Mouse (Mus musculus) hindbrain, postnatal 0 days (tissue): ENCODE results near the gene Specc1. TPM values are rescaled to one million over a fixed set of nuclear protein-coding genes. Genes with fewer than 3 reads are reported as not detected.

ENCODE experiments used
- ATAC-seq: fragments of 200-750 bp; cut with Nextera tagmentation; 2 replicates; pipeline ENCODE4 v1.8.0; 2017; ENCODE audit warnings: mild to moderate bottlenecking, moderate TSS enrichment, moderate library complexity
- DNase-seq: peaks from one replicate; pipeline ENCODE4 v3.0.0-alpha.2; 2015; ENCODE audit warnings: low spot score
- H3K27ac ChIP-seq: fragments of 300-500 bp; sonication (generic); 2 replicates; pipeline ENCODE4 v1.5.1; 2014; ENCODE audit warnings: mild to moderate bottlenecking
- H3K27me3 ChIP-seq: fragments of 300-500 bp; sonication (generic); 2 replicates; pipeline ENCODE4 v1.6.1; 2014; ENCODE audit warnings: low read length, mixed read lengths; ENCODE audit not compliant: insufficient read depth
- H3K36me3 ChIP-seq: fragments of 300-500 bp; sonication (generic); 2 replicates; pipeline ENCODE4 v1.6.1; 2014; ENCODE audit warnings: low read length, mixed read lengths; ENCODE audit not compliant: insufficient read depth
- H3K4me1 ChIP-seq: fragments of 300-500 bp; sonication (generic); 2 replicates; pipeline ENCODE4 v1.6.1; 2014; ENCODE audit warnings: antibody characterized with exemption, low read length, mixed read lengths; ENCODE audit not compliant: insufficient read depth
- H3K4me2 ChIP-seq: fragments of 300-500 bp; sonication (generic); 2 replicates; pipeline ENCODE4 v1.6.1; 2014; ENCODE audit warnings: low read depth, mild to moderate bottlenecking, low read length, moderate library complexity, mixed read lengths
- H3K4me3 ChIP-seq: fragments of 300-500 bp; sonication (generic); 2 replicates; pipeline ENCODE4 v1.5.1; 2014; ENCODE audit warnings: low read length
- H3K9ac ChIP-seq: fragments of 300-500 bp; sonication (generic); replicated peaks from 2 replicates; pipeline ENCODE4 v1.6.1; 2014; ENCODE audit warnings: mild to moderate bottlenecking, low read length, moderate library complexity, mixed read lengths
- H3K9me3 ChIP-seq: fragments of 300-500 bp; sonication (generic); 2 replicates; pipeline ENCODE4 v1.6.1; 2016; ENCODE audit warnings: low read length, mixed read lengths
- CTCF ChIP-seq: IDR thresholded peaks from 2 replicates; pipeline ENCODE4 v1.5.1; 2016; ENCODE audit warnings: antibody characterized with exemption, control low read depth, low read depth
- WGBS: fragments of 180-500 bp; shearing (Covaris S2); extraction: QIAGEN DNeasy Blood & Tissue Kit; methylation state at CpG from one replicate; pipeline ENCODE4 v1.1.7; 2014; 5-methylcytosine and 5-hydroxymethylcytosine counted together
- polyA plus RNA-seq: library from polyadenylated mRNA; unstranded; fragments of >200 nt; fragmentation: Nextera tagmentation; extraction: Ambion mirVana; gene quantifications from 2 replicates; pipeline ENCODE4 v1.2.1, GENCODE M21; 2015
- total RNA-seq: library from RNA; depleted of rRNA; stranded (reverse); fragments of >200 nt; gene quantifications from 2 replicates; pipeline ENCODE4 v1.2.3, GENCODE M21; 2014

Specc1 gene
- total and polyA plus RNA-seq, 2 experiments from 2014 or later, result 20.7 to 34.0 TPM

DNA sequence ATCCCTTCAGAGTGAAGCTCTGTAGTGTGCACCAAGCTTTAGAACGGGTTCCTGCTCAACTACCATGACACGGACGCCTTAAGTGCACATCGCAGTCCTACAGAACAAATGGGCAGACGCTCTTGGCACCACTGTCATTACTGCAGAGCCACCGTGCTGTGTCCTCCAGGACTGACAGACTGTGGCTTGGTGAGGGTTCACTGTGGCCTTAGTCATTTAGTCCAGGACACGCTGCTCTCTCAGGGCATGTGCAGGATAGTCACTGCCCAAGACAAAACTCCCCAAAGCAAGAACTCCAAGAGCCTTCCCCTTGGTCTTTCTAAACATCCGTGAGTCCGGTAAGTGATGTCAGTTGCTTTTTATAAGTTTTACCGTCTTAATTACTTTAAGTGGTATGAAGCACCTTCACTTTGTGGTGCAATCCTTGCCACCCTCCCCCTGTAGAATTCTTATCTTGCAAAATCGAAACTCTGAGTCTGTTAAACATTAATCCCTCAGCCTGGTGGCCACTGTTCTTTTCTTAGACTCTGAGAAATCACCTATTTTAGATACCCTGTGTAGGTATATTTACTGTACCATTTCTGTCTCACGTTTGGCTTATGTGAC is 256.9 kb downstream of the Specc1 start:
- Histone ChIP-seq H3K27me3 (no peaks in the 10 kb centered on the region), H3K9me3 (no peaks in the 10 kb centered on the region), H3K9ac (no peak overlapping the region), H3K4me2 (no peak overlapping the region), H3K4me3 (no peak overlapping the region), H3K27ac (no peak overlapping the region), H3K36me3 (no peaks in the 10 kb centered on the region), H3K4me1 (no peaks in the 10 kb centered on the region)
- ATAC-seq (no peak), DNase-seq (no peak)
- WGBS, result 92% methylated on average over 12 of the region's 12 CpGs
- TF ChIP-seq CTCF, result no peak

DNA sequence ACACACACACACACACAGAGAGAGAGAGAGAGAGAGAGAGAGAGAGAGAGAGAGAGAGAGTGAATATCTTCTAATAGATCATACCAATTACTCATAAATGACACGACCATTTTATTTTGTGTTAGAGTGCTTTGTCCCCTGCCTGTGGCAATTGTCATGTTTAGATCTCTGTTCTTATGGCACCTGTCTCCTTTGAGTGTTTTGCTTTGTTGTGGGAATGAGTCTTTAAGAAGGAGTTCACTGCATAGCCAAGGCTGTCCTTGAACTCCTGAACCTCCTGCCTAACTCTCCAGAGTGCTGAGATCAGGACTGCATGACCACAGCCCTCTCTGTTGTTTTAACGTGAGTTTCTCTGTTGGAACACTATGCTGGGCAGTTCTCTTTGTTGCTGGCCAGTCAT is 258.5 kb downstream of the Specc1 start:
- WGBS, result 63% methylated on average over 2 of the region's 2 CpGs
- Histone ChIP-seq H3K27ac (no peak overlapping the region), H3K4me2 (no peak overlapping the region), H3K9ac (no peak overlapping the region), H3K4me3 (no peak overlapping the region), H3K9me3 (no peaks in the 10 kb centered on the region), H3K36me3 (no peaks in the 10 kb centered on the region), H3K27me3 (no peaks in the 10 kb centered on the region), H3K4me1 (no peaks in the 10 kb centered on the region)
- TF ChIP-seq CTCF, result no peak
- DNase-seq, result no peak
- ATAC-seq, result no peak

DNA sequence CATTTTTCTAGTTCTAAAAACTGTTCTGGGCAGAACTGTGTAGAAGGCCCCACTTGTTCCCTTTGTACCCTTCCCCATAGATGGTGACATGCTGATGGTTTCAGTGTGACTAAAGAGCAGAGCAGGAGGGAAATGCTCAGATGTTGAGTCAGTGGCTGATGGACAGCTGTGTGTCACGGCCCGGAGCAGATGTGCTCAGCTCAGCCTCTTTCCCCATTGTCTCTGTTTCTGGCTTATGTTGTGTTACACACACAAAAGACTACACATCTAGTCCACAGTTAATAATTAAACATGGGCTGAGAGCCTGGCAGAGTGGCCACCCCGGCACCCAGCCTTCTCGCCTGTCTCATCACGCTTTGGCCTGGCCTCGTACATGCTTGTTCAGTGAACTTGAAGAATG is 261.2 kb downstream of the Specc1 start:
- Histone ChIP-seq H3K4me1 (no peaks in the 10 kb centered on the region), H3K4me2 (no peak overlapping the region), H3K27ac (no peak overlapping the region), H3K9ac (no peak overlapping the region), H3K9me3 (no peaks in the 10 kb centered on the region), H3K27me3 (no peaks in the 10 kb centered on the region), H3K4me3 (no peak overlapping the region), H3K36me3 (no peaks in the 10 kb centered on the region)
- ATAC-seq (no peak), DNase-seq (no peak)
- TF ChIP-seq CTCF, result no peak
- 63% methylated on average over 6 of the region's 6 CpGs for WGBS

DNA sequence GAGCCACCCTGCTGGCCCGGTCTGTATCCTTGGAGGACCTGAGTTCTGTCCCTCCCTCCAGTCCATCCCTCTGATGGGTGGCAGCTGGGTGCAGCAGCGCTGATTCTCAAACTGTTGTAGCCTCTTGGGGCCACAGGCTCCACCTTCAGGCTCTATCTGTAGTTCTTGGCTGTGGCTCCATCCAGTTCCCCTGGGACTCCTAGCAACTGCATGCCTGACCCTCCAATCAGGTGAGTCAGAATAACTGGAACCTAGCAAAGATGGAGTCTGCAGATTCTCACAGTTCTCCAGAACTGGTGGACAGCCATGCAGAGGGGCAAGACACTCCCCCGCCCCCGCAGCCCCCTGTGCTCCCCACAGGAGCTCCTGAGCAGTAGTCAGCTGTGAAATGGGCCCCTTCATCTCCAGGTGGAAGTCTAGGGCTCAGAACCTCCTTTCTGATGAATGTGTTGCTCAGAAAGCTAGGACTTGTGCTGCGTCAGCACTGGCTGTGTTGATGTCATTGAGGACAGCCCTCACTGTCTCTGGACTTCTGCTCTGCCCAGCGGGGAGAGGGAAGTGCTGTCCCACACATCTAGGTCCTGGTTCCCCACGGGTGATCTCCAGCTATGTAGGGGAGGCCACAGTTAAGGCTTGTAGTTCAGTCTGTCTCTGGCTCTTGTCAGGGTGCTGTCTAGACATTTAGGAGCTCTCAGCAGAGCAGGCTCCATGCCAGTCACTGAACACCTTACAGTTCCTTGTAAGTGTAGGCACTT is 264.4 kb downstream of the Specc1 start:
- no peak for ATAC-seq
- Histone ChIP-seq H3K27ac (no peak overlapping the region), H3K4me1 (no peaks in the 10 kb centered on the region), H3K4me3 (no peak overlapping the region), H3K9me3 (no peaks in the 10 kb centered on the region), H3K27me3 (no peaks in the 10 kb centered on the region), H3K36me3 (no peaks in the 10 kb centered on the region), H3K9ac (no peak overlapping the region), H3K4me2 (no peak overlapping the region)
- WGBS, result 81% methylated on average over 7 of the region's 7 CpGs
- no peak for TF ChIP-seq CTCF
- DNase-seq, result no peak

DNA sequence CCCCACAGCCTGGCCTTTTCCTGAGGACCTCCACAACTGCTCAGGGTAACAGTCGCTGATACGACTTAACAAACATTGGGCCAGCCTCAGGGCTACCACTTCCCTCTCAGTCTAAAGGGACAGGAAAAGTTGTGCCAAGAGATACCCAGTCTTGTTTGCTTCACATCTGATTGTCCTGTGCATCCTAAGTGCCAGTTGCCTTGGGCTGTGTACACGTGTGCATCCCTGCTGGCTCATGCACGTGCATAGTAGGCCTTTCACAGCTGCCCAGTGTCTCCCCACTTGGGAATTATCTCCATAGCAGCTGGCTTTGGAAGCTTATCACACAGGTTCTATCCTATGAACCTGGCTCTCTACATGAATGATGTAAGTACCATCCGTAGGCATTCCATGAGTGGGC is 266.9 kb downstream of the Specc1 start:
- Histone ChIP-seq H3K4me2 (no peak overlapping the region), H3K4me3 (no peak overlapping the region), H3K27me3 (no peaks in the 10 kb centered on the region), H3K9ac (no peak overlapping the region), H3K36me3 (no peaks in the 10 kb centered on the region), H3K4me1 (no peaks in the 10 kb centered on the region), H3K27ac (no peak overlapping the region), H3K9me3 (no peaks in the 10 kb centered on the region)
- WGBS, result 92% methylated on average over 5 of the region's 5 CpGs
- DNase-seq (no peak), ATAC-seq (no peak)
- no peak for TF ChIP-seq CTCF

DNA sequence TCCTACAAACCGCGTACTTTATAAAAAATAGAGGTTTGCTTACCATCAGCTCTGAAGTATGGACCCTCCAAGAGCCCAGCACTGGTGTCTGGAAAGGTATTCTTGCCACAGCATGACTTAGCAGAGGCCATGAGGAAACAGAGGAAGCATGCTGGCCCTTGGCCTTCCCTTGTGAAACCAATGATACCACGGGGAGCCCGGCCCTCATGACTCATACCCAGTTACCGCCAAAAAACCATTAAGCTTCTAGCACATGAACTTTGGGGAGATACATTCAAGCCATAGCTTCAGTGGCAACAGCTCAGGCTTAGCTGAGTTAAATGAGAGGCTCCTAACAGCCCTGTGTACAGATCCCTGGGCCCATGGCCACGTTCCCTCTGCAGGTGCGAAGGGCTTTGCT is 267.4 kb downstream of the Specc1 start:
- no peak for TF ChIP-seq CTCF
- Histone ChIP-seq H3K4me3 (no peak overlapping the region), H3K4me2 (no peak overlapping the region), H3K27ac (no peak overlapping the region), H3K9ac (no peak overlapping the region), H3K36me3 (no peaks in the 10 kb centered on the region), H3K27me3 (no peaks in the 10 kb centered on the region), H3K4me1 (no peaks in the 10 kb centered on the region), H3K9me3 (no peaks in the 10 kb centered on the region)
- WGBS, result 91% methylated on average over 7 of the region's 7 CpGs
- ATAC-seq (no peak), DNase-seq (no peak)

DNA sequence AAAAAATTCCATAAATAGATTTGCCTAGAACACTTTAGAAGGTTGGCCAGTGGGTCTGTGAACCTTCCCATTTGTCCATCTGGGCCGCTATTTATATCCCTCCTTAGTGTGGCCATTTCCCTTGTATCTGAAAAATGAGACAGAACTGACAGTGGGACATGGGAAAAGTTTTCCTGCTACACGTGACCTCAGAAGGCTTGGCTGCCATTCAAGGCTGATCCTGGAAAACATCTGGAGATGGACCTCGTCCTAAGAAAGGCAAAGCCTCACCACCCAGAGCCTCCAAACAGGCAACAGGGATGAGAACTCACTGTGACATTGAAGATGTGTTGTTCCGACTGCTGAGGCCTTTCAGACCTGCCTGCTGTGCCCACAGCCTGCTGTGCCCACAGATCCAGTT is 268.2 kb downstream of the Specc1 start:
- no peak for TF ChIP-seq CTCF
- DNase-seq, result no peak
- WGBS, result 69% methylated on average over 4 of the region's 4 CpGs

More for the DNA sequence above, 268.2 kb downstream of the Specc1 start:
- H3K36me3 ChIP-seq, result no peaks in the 10 kb centered on the region
- no peak overlapping the region for H3K4me2 ChIP-seq
- no peak overlapping the region for H3K4me3 ChIP-seq
- no peak for ATAC-seq
- no peaks in the 10 kb centered on the region for H3K4me1 ChIP-seq
- H3K9me3 ChIP-seq, result no peaks in the 10 kb centered on the region
- no peak overlapping the region for H3K9ac ChIP-seq
- H3K27ac ChIP-seq, result no peak overlapping the region
- no peaks in the 10 kb centered on the region for H3K27me3 ChIP-seq
